In the genomic region with DNA sequence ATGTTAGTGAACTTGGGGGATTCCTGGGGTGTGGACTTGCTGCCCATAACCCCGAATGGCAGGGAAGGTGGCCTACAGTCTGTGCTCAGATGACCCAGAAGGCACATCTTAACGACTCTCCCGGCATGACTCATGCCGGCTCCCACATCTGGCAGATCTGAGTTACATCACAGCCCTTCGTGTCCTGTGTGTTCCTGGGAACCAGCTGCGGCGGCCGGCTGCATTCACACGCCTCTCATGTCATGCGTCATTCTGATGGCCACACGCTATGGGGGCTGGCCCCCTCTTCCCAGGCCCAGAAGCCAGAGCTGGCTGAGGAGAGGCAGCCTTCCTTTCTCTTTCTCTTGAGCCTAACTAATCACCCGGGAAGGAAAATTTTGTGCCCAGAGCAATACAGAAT, we compare ENCODE assay signal across 8 mouse cellular contexts.
DNase-seq lines count a peak whose midpoint lies in the region; ATAC-seq and TF ChIP-seq lines count a peak whose summit lies in the region.
"Had no signal": no experiment of that assay in that cellular context is flagged by ENCODE, and none has a peak within 500 bp of the region (broad histone marks: within the 10 kb centered on the region; RNA-seq: fewer than 3 reads in every experiment).

No protein-coding gene starts in this region.

- no peak overlapping the region; the same call in 1 of the 2 replicates for H3K9ac ChIP-seq in hindbrain, embryonic 14.5 days
- H3K9ac ChIP-seq: embryonic facial prominence, embryonic 13.5 days had no signal

- H3K9me3 ChIP-seq in E14TG2a.4 (ENCODE audit: low read length) = peaks cover 6% of the 10 kb centered on the region
- no peaks in the 10 kb centered on the region for H3K9me3 ChIP-seq in hindbrain, embryonic 14.5 days (ENCODE audit: control insufficient read depth, low read length)
- H3K9me3 ChIP-seq: embryonic facial prominence, embryonic 13.5 days had no signal

- H3K4me2 ChIP-seq in hindbrain, embryonic 14.5 days (replicated peaks) = no peak overlapping the region
- H3K4me2 ChIP-seq: embryonic facial prominence, embryonic 13.5 days had no signal

- ATAC-seq in hindbrain, embryonic 14.5 days (ENCODE audit: low FRiP score) = no peak

- WGBS in hindbrain, embryonic 14.5 days = 48% methylated on average over 12 of the region's 12 CpGs

- 0 out of 2 replicates have a peak overlapping the region, but pooled peaks have one; percentile 23 for H3K27ac ChIP-seq in hindbrain, embryonic 14.5 days
- H3K27ac ChIP-seq: embryonic facial prominence, embryonic 13.5 days had no signal

- no peaks in the 10 kb centered on the region for H3K27me3 ChIP-seq in E14TG2a.4 (ENCODE audit: insufficient read depth, low read length)
- H3K27me3 ChIP-seq in hindbrain, embryonic 14.5 days (ENCODE audit: control insufficient read depth, insufficient read depth, low read length) = no peaks in the 10 kb centered on the region
- H3K27me3 ChIP-seq: embryonic facial prominence, embryonic 13.5 days had no signal

- no peak for TF ChIP-seq CTCF in E14TG2a.4 (conservative IDR thresholded peaks at IDR 0.05; ENCODE audit: low read length)

- DNase-seq in 416B (ENCODE audit: low read depth) = peak; percentile 67
- peak; percentile 91 for DNase-seq in fibroblast of lung, adult 2 months (ENCODE audit: low read depth)
- no peak for DNase-seq in hindbrain, embryonic 14.5 days (ENCODE audit: low spot score)
- DNase-seq in lung, postnatal 10 days = peak; percentile 84
- DNase-seq in cerebellum, postnatal 36 days = no peak
- no peak for DNase-seq in natural killer cell, adult 2 months (ENCODE audit: low spot score in 2 of 2)

- H3K36me3 ChIP-seq in E14TG2a.4 (ENCODE audit: insufficient read depth, low read length) = peaks cover 6% of the 10 kb centered on the region
- no peaks in the 10 kb centered on the region for H3K36me3 ChIP-seq in hindbrain, embryonic 14.5 days (replicated peaks; ENCODE audit: control insufficient read depth, insufficient read depth)

- peaks cover 87% of the 10 kb centered on the region for H3K4me1 ChIP-seq in E14TG2a.4 (replicated peaks; ENCODE audit: low read depth, low read length)
- H3K4me1 ChIP-seq in hindbrain, embryonic 14.5 days (replicated peaks; ENCODE audit: control insufficient read depth, insufficient read depth, low read length) = peaks cover 16% of the 10 kb centered on the region

- peak overlapping the region; percentile 50 for H3K4me3 ChIP-seq in E14TG2a.4 (replicated peaks; ENCODE audit: low read length)
- H3K4me3 ChIP-seq in hindbrain, embryonic 14.5 days (replicated peaks; ENCODE audit: low read length) = no peak overlapping the region
- H3K4me3 ChIP-seq: embryonic facial prominence, embryonic 13.5 days had no signal

Comparison
In these comparisons a context has a peak if more than half of its experiments do, and no peak if none do; other contexts are left out.
1. DNase-seq: peak in 416B (single experiment), fibroblast of lung, adult 2 months (single experiment) and lung, postnatal 10 days (single experiment); none in hindbrain, embryonic 14.5 days (single experiment), cerebellum, postnatal 36 days (0 of 2) and natural killer cell, adult 2 months (0 of 2).